Mouse (Mus musculus): ENCODE measurements around the gene Orai2. TPM values are rescaled to one million over a fixed set of nuclear protein-coding genes. Genes with fewer than 3 reads are reported as not detected.
"Not testable (repeated sequence)": the region's sequence is repeated elsewhere in the genome, so short reads cannot be mapped to it uniquely, and the experiment has no call there.

Gene Orai2
- total RNA-seq, 2 experiments from 2014 or later, result 144 to 145 TPM

DNA sequence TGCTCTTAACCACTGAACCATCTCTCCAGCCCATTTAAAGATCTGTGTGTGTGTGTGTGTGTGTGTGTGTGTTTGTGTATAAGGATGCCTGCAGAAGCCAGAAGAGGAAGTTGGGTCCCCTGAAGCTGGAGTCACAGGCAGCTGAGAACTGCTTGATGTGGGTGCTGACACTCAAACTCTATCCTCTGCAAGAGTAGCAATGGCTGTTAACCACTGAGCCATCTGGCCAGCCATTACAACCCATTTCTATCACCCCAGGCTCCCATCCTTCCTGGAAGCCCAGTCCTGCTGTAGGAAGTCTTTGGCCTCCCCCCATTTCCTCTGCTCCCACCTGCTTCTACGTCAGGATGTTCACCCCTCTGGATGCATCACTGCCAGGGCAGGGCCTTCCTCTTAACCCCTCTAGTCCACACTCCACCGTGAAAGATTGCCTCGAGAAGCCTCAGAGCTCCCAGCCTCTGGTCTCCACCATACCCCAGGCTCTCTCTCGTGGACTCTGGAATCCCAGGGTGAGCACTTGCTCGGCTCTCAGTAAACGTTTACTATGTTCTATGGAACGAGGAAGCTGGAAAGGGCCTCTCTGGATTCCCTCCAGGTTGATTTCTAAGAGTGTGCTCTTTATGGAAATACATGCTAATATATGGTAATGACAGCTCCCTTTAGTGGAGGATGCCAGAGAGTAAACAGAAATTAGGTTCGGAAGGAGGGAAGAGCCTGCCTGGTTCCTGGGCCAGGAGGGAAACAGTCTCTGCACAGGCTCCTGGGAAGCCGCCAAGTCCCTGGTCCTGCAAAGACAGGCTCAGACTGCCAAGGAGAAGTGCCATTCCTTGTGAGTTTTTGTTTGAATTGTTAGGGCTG lies 3.3 kb upstream of the Orai2 start:
- peak in 1 of 2 experiments; percentile 44 for DNase-seq

DNA sequence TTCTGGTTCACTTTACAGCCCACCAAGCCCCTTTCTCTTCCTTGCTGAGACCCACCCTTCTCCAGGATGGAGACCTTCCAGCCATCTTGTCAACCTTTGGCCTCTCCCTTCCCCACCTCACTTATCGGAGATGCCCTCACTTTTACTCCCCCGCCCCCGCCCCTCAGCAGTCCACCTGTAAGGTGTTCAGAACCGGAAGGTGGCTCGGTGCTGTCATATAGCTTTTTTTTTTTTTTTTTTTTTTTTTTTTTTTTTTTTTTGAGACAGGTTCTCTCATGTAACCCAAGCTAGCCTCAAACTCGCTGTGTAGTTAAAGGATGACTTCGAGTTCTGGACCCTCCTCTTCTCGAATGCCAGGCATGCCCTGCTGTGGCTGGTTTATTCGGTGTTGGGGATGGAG lies 2.4 kb upstream of the Orai2 start:
- no peak for DNase-seq

- DNase-seq, result no peak
These were observed 1.1 kb upstream of the Orai2 start for GRCm38 (mm10) chr5:136171363-136172341.

DNA sequence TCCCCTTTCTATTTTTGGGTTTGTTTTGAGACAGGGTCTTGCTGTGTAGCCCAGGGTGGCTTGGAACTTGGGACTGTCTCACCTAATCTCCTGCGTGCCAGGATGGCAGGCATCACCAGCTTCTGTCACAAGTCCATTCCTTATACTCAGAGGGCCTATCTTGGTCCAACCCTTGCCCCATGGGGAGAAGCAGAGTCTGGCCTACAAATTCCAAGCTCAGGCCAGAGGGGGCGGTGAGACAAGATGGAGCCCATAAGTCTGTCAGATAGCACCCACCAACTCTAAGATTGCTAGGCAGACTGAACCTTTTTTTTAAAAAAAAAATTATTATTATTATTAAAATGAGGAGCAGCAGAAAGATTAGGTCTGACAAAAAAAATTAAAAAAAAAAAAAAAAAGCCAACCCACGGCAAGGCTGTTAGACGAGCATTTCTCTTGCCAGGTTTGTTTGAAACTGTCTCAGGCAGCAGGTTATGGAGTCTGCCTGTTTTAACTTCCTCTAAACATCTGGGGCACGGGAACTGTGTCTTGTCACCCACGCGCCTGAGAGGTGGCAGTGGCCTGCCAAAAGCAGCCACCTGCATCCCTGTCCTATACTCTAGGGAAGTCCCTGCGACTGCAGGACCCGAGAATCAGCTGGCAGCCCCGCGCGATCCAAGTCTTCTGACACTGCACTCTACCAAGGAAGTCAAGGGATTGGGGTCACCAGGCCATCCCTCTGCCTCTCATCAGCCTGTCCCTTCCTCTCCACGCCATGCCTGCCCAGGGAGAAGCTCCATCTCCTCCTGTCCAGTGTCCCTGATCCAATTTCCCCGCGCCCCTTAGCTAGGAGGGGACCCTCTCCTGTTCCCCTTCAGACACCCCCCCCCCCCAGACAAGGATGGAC lies 644 bp downstream of the Orai2 start:
- DNase-seq, result no peak

DNA sequence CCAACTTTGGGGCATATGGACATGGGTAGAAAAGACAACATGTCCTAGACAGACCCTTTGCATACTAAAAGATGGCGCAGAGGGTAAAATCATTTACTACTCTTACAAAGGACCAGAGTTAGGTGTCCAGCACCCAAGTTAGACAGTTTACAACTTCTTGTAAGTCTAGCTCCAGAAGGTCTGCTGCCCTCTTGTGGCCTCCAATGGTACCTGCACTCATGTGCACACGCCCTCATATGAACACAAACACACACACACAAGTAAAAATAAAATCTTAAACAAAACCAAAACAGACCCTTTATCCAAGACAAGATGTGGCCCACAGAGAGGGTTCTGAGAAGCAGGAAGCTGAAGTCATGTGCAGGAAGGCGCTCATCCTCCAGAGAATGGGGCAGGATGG lies 2.4 kb downstream of the Orai2 start:
- no peak for DNase-seq

GRCm38 (mm10) chr5:136167296-136167695 lies 3.2 kb downstream of the Orai2 start:
- no peak for DNase-seq

DNA sequence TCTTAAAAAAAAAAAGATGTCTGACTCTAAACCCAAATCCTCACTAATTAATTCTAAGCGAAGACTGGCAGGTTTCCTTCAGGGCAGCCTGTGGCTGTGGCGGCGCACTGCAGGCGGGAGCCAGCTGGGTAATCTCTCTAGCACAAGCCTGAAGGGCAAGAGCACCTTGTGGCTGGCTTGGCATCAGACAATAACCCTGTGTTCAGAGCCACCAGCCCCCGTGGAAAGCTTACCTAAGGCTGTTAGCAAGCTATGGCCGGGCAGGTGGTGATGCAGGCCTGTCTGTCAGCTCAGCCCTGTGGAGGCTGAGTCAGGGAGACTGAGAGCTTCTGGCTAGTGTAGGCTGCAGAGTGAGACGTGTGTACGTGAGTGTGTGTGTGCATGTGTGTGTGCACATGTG lies 5.3 kb downstream of the Orai2 start:
- DNase-seq, result no peak

- peak; percentile 62 to 66 for DNase-seq
These were observed 6.6 kb downstream of the Orai2 start for GRCm38 (mm10) chr5:136163807-136164474.

DNA sequence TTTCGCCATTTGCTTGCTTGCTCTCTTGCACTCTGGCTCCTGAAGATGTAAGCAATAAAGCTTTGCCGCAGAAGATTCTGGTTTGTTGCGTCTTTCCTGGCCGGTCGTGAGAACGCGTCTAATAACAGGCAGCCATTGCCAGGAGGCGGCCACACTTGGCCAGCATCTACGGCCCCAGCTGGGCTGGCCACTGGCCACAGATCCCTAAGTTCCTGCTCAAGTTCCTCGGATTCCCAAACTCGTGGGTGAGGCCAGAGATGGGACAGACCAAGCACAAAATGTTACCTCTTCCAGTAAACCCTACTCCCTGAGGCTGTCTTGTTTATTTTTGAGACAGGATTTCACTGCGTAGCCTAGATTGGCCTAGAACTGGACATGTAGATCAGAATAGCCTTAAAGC lies 10.4 kb downstream of the Orai2 start:
- not testable (repeated sequence) for DNase-seq

DNA sequence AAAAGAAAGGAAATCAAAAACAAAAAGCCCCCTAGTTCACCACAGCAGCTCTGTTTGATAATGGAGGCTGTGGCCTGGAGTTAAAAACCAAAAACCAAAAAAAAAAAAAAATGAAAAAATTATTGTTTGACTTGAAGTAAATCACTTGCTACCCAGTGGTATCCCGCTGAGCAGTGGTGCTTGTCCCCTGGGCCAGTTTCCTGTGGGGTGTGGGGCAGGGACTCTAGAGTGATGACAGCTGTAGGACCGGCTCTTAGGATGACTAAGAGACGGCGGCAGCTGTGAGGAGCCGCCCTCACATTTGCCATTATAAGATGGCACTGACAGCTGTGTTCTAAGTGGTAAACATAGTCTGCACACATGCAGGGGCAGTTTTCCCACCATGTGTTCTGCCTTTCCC lies 15.1 kb downstream of the Orai2 start:
- no peak for DNase-seq

GRCm38 (mm10) chr5:136152365-136152764 lies 18.1 kb downstream of the Orai2 start:
- no peak for DNase-seq

DNA sequence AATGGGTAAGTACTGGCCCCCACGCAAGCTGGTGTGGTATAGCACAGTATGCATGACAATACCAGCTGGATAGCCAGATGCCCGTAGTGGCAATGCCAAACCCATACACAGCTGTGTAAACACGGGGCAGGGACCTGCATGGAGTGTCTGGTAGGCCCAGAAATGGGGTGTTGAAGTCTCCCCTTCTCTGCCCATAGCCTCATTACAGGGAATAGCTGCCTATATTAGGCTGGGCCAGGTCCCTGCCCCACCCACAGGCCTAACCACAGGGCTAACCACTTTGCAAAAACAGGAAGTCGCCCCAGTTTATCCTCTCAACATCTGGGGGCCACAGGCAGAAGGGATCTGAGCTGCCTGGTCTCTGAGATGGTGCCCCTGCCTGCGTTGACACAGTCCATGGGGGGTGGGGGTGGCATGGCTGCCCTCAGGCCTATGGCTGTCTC lies 21.4 kb downstream of the Orai2 start:
- DNase-seq, result not testable (repeated sequence)

- DNase-seq, result no peak
These were observed 22.8 kb downstream of the Orai2 start for GRCm38 (mm10) chr5:136147704-136148103.

DNA sequence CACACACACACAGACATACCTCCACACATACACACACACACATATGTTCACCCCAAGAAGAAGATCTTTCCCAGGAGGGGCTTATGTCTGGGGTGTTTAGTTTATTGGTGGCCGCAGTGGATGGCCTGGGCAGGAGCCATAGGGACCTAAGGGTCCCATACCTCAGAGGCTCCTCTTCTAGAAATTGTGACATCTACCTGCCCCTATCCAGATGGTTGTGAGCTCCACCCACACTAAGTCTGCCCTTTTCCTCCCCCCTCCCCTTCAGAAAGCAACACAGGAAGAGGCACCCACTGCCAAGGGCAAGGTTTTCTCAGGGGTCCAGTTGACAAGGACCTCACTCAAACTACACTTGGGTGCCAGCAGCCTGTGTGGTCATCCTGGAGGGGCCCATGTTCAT lies 23.6 kb downstream of the Orai2 start:
- no peak for DNase-seq

DNA sequence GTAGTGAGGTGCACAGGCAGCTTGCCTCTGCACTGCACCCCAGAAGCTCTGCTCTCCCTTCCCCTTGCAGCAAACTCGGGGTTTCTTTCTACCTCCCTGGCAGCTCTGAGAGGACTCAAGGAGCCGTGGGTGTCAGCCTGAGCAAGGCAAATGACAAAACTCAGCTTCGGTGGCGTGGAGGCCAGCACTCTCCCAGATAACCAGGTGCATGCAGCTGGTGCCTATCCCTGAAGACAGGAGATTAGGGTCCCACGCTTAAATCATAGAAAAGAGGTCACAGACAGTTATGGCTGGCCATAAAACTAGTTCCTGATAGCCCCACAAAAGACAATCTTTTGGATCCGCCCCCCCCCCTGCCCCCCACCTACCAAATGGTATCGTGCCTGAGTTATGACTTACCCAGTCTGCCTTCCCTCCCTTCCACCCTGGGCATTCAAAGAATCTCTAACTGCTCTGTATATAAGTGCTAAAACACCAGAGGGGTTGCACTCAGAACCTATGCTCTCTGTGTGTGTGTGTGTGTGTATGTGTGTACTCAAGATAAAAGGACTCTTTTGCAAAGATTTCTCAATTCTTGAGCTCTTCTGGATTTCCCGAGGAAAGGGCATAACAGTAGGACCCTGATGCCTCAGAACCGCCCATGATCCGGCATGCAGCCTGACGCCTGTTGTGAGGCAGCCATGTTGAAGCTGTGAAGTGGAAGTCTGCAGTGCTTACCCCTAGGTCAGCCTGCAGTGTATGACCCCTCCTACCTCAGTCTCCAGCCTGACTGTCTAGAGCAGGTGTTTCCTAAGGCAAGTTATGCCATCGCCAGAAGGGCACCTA lies 25.7 kb downstream of the Orai2 start:
- DNase-seq, result no peak

DNA sequence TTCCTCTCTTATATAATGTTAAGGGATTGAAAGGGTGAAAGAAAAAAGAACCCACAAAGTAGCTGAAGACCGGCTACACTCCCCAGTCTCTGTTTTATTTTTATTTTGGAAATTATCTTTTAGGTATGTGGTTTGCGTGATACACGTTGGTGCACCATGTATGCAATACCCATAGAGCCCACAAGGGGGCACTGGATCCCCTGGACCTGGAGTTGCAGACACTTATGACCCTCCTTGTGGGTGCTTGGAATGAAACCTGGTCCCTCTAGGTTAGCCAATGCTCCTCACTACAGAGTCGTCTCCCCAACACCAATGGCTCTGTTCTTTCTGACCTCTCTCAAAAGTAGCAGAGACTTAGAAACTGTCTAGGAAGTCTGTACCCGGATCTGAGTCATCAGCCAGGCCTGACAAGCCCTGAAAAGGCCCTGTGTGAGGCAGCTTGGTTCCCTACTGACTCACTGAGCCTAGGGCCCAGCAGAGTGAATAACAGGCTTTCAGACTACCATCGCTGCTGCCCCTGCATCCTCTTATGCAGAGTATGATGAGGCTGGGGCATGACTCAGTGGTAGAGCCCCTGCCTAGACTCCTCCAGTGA lies 27.3 kb downstream of the Orai2 start:
- DNase-seq, result no peak

DNA sequence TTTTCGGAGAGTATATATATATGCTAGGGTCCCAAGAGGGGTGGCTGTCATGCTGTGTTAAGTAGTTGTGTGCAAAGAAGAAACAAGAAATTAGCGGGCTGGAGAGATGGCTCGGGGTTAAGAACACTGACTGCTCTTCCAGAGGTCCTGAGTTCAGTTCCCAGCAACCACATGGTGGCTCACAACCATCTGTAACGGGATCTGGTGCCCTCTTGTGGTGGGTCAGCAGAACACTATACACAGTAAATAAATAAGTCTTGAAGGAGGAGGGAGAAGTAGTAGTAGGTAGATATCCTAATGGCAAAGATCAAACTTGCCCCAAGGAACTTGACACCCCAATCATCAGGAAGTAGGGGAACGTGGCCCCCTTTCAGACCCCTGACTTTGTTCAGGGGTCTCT lies 27.8 kb downstream of the Orai2 start:
- no peak for DNase-seq

- no peak for DNase-seq
These were observed 30.4 kb downstream of the Orai2 start for GRCm38 (mm10) chr5:136140057-136140482.

GRCm38 (mm10) chr5:136139393-136139792 lies 31.1 kb downstream of the Orai2 start:
- DNase-seq, result no peak

- no peak for DNase-seq
These were observed 32.7 kb downstream of the Orai2 start for GRCm38 (mm10) chr5:136137658-136138274.
